Mouse (Mus musculus) C2C12 (cell line): ENCODE results near the gene Rpl19.

Source experiments
- CEBPB ChIP-seq: IDR thresholded peaks from one replicate; pipeline ENCODE4 v1.6.1; 2011; ENCODE audit warnings: low read depth, mild to moderate bottlenecking, control low read depth, moderate library complexity
- CTCF ChIP-seq: IDR thresholded peaks from one replicate; pipeline ENCODE4 v1.5.1; 2011; ENCODE audit not compliant: control insufficient read depth, insufficient read depth, insufficient read length
- MAX ChIP-seq: IDR thresholded peaks from one replicate; pipeline ENCODE4 v1.6.1; 2011; ENCODE audit warnings: mild to moderate bottlenecking, control low read depth

DNA sequence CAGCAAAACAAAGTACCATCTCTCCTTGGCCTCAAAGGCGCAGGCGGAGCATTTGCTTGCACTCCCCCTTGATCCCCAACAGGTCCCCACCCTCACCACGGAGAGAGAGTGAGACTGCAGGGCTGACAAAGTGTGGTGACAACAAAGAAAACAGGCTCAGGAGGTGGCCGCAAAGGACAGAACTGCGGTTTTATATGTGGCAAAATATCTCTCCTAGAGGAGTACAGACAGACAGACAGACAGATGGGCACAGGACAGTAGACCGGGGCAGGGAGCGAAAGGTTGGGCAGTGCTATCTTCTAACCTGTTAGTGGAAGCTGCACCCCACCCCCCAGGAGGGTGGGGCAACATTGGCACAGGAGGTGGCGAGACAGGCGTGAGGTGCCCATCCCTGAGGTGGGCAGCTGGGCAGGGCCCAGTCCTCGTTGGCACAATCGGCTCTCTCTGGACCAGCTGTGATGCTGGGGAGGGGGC, 25.1 kb upstream of the Rpl19 start:
- TF ChIP-seq CEBPB (no peak), CTCF (no peak), MAX (no peak)
